Mouse (Mus musculus) heart, postnatal 0 days (tissue): ENCODE measurements around the gene Olfr437.

Experiments used
- CTCF ChIP-seq: IDR thresholded peaks from 2 replicates; pipeline ENCODE4 v1.5.1; 2016; ENCODE audit warnings: antibody characterized with exemption, control low read depth, low read depth
- EP300 ChIP-seq: IDR thresholded peaks from 2 replicates; pipeline ENCODE4 v1.6.1; 2016; ENCODE audit warnings: antibody characterized with exemption, low read depth

- TF ChIP-seq CTCF: no peak
- no peak for TF ChIP-seq EP300
Observed at GRCm38 (mm10) chr6:43178584-43179501, 15.8 kb downstream of the Olfr437 start.
